Mouse (Mus musculus) fibroblast of lung, adult 2 months (primary cell): ENCODE results near the gene Moap1.

Source experiments
- DNase-seq: peaks from one replicate; pipeline ENCODE4 v3.0.0-alpha.2; 2011; ENCODE audit warnings: low read depth

Moap1 gene

DNA sequence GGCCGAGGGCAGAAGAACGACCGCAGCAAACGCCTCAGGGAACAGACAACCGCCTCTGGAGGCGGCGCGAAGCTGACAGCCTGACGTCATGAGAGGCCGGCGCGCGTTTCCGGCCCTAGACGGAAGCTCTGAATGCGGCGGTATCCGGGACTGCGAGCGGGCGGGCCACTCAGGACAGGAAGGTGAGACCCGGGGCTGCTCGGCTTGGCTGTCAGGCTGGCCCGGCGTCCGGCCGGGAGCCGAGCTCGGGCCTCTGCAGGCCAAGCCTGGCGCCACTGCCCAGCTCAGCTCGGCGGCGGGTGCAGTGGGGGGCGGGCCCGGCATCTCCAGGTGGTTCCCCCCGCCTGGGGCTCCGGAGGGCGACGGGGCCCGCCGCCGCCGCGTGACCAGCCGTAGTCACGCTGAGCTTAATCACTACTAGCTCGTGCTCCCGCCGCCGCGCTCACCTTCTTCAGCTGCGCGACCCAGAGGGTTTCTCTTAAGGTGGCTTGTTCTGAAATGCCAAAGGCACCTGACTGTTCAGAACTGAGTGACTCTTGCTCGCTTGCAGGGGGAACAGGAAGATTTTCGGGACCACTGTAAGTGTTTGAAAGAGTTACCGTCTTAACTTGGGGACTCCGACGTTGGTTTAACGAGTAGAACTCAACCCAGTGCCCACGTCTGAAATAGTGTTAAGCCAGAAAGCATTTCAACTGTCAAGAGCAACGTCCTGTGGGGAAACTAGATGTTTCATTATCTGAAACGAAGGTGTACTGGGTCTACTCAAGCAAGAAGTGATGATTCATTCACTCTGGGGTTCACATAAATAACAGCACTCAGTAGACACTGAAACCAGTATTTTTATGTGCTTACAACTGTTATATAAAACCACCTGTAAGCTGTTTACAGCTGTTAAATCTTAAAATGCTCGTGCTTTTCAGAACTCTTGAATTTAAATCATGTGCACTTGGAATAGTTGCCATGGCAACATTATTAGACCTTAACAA, at the start of gene Moap1, which contains the start of gene Tmem251:
Moap1 (minus strand) TSS at position 73 of the 986 bp plus-strand sequence.
Tmem251 (plus strand) TSS at position 174 of the 986 bp plus-strand sequence.
- DNase-seq, result no peak

DNA sequence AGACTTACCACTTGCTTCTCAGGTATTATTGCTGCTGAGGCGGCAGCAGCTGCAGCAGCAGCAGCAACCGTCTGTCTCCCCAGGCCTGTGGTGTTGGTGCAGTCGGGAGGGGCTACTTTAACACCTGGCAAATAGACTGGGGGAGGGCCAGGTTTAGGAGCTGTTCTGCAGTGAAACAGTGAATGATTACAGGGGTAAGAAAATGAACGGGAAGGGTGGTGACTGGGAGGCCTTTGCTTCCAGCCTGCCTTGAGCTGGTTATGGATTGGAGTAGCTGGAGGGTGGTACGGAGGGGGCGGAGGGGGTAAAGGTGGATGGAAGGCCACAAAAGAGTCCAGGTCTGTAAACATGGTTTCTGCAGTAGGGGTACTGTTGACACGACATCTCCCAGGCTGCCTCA, 44.5 kb upstream of the Moap1 start:
- no peak for DNase-seq

DNA sequence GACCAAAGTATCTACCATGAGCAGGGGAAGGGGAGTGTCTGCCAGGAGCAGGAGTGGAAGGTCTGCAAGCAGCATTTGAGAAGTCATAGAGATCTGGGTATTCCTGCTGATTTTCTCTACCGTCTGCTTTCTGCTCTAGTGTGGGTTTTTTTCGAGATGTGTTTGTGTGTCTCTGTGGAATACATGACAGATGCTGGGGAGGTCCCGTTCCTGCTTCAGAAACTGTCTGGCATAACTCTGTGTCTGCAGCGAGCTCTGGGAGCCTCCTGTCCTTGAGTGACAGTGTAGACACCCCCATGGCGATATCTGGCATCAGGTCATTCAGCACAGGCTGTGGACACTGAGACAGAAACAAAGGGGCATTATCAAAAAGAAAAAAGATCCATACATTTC, 42.1 kb upstream of the Moap1 start:
- no peak for DNase-seq

DNA sequence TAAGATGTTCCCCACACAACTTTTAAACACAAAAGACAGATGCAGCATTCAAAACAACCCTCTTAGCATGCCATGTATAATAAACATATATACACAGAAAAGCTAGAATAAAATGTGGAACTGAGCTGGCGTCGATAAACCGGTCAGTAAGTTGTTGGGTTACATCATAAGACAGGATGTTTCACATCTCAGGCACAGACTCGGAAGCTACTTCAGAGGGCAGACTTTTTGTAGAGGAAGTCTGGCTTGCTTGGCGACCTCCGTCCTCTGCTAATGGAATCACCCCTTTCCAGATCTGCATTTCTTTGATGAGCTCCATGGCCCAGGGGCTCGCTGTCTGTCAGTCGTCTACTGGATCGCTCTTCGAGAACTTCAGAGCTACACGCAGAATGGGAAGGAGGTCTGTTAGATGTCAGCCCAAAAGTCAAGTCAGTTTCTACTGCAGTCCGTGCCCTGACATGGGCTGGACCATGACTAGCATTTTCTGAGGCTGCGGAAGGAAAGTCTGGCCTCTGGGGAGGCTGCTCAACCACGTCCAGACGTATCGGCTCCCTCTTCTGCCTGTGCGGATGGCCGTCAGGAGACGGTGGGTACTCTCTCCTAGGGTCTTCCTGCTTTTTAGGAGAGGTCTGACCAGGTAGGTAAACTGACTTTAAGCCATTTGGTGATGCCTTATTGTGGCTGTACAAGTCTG, 41.6 kb upstream of the Moap1 start:
- no peak for DNase-seq

DNA sequence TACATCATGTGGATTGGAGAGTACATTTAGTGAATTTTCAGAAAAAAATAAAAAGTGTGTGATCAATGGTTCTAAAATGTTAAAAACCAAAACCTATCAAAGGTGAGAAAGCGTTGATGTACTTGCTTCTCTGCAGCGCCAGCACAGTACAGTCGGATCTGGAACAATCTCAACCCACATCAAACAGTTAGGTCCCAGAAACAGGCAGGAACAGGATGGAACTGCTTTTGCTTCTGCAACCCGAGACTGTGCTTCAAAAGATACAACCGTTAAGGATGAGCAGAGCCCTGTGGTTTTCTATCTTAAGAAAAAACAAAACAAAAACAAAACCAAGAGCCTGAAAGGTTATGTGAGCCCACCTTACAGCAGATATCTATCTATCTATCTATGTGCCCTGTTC, 39.4 kb upstream of the Moap1 start:
- no peak for DNase-seq

DNA sequence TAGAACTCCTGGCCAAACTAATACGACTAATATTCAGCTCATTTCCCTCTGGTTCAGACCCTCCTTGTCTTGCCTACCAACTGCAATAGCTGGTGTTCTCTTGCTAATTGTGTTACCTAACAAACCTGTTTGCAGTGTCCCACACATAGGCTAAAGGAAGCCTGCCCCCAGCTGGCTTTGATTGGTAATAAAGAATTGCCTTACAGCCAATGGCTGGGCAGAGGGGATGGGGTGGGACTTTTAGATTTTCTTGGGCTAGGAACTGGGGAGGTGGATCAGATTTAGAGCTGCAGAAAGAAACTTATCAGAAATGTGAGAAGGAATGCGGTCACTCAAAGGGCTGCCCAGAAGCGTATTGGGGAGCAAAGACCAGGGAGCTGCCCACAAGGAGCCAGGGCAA, 36.0 kb upstream of the Moap1 start:
- no peak for DNase-seq

DNA sequence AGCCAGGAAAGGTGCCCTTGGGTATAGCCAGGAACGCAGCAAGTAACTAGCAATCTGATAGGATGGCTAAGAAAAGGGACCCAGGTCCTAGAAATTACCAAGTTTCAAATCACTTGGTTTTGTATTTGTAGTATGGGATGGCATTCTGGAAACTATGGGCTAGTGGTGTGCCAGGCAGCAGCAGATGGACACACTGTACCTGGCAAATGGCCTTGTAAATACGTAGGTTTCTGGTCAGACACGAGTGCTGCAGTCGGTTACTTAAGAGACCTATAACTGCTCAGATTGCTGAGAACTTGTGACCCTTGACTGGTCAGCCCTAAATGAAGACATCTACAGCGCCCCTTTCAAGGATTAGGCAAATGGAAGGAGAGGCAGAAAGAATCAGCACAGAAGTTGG, 34.7 kb upstream of the Moap1 start:
- no peak for DNase-seq

DNA sequence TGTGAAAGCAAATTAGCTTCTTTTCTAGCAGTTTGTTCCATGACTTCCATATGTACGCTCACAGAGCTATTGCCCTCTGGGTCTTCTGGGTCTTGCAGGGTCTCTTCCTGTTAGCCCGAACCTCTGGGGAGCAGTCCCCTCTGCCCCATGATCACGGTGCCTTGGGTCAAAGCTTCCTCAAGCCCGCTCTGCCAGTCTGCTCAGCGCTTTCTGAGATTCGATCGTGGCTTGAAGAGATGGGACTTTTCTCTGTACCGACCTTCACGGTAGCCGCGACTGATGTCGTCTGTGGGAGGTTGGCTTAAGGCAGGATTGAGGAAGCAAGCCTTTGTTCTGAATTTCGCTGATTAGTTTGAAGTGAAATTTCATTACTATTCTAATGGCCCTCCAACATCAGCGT, 32.6 kb upstream of the Moap1 start:
- DNase-seq, result no peak

DNA sequence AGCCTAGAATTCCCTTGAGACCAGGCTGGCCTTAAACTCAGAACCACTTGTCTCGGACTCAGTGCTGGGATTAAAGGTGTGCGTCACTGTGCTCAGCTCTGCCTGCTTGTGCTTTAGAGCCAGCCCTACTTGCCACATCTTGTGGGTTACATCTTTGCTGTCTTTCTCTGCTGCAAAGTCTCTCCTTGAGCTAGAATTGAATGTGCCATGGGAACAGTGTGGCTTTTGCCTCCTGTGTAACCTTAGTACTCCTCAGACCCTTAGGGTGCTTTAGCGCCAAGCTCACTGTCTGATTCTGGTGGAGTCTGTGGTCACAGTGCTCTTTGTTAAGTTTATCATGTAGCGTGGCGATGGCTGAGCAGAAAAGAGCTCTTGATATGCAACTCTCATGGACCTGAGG, 29.2 kb upstream of the Moap1 start:
- DNase-seq, result no peak

DNA sequence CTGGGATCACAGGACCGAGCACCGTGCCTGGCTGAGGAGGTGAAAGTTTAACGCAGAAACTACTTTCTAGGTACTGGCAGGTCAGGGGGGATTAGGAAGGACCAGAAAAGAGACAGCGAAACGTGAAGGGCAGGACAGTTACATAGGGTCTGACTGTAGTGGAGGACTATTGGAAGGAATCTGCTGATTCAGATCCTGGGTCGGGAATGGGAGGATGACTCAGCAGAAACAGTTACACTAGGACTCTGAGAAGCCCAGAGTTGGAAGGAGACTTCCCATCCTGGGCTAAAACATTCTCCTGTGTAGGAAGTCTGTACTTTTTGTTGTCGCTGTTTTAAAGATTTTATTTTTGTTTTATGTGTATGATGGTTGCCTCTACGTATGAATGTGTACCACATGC, 28.1 kb upstream of the Moap1 start:
- DNase-seq, result no peak

DNA sequence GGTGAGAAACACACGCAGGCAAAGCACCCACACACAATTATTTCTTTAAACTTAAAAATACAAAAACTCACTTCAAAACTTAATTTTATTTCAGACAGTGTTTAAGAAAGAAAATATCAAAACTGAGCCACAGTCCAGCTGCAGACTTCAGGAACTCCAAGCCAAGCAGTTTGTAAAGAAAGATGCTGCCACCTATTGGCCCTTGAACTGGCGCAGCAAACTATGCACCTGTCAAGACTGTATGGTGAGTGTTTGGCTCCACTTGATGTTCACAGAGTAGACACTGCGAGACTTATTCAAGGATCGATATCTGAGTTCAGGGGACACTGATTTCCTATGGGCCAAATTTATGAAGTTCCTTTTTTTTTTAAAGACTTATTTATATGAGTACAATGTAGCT, 25.5 kb upstream of the Moap1 start:
- no peak for DNase-seq

DNA sequence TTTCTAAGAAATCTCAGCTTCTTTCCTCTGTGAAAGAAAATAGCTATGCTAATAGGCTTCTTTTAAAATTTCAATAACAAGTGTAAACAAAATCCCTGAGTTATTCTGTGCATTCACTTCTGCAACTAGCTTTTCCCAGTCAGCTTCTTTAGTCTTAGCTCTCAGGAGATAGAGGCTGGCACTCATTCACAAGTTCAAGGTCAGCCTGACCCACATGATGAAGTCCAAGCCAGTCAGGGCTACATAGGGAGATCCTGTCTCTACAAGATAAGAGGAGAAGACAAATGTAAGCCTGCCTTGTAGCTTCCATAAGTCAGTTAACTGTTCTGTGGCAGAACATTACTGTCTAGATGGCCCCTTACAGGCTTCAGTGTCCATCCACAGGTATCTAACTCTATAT, 20.2 kb upstream of the Moap1 start:
- DNase-seq, result no peak

DNA sequence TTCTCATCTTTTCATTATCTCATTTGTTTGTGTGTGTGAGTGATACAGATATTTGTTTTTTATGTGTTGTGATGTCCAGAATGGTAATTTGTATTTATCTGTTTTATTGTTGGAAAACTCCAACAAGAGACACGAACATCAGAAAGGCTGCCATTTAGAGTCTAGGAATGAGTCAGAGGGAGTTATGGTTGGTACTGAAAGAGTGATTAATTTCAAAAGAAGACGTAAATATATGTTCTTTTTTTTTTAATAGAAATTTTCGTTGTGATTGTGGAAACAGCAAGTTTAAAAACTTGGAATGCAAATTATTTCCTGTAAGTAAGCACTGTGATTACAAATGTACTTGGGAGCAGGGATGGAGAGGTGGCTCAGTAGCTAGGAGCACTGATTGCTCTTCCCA, 18.2 kb upstream of the Moap1 start:
- no peak for DNase-seq

DNA sequence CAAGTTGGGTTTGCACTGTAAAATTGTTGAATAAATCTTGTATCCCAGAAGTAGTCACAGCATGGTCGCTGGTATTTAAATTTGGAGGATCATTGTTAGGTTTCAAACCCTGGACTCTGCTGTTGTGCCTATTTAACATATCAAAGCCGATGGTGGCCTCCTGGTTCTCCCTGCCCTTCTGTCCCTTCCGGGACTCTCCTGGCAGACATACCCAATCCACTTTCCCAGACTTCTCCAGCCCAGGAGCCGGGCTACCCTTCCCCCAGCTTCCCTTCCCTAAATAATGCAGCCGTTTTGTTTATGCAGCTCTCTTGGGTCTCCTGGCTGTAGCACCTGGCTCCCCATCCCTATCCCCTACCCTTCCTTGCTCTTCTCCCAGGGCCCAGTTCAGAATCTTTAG, 15.5 kb upstream of the Moap1 start:
- no peak for DNase-seq

DNA sequence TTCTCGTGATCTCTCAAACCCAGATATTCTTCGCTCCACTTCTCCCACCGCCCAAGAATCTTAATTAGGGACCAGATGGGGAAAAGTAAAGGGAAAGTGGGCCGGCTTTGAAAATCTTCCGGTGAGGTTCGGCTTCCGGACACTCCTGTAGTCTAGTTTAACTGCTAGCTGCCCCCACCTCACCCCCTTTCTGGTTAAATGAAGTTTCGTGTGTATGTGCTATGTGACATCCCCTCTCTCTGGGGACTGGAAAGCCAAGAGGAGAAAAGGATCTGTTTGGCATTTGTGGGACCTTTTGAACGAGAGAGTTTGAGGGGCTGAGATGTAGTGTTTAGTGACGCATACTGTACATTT, 14.9 kb upstream of the Moap1 start, which contains the start of gene Gm20604:
Gm20604 (minus strand) TSS at position 270 of the 354 bp plus-strand sequence.
- no peak for DNase-seq

DNA sequence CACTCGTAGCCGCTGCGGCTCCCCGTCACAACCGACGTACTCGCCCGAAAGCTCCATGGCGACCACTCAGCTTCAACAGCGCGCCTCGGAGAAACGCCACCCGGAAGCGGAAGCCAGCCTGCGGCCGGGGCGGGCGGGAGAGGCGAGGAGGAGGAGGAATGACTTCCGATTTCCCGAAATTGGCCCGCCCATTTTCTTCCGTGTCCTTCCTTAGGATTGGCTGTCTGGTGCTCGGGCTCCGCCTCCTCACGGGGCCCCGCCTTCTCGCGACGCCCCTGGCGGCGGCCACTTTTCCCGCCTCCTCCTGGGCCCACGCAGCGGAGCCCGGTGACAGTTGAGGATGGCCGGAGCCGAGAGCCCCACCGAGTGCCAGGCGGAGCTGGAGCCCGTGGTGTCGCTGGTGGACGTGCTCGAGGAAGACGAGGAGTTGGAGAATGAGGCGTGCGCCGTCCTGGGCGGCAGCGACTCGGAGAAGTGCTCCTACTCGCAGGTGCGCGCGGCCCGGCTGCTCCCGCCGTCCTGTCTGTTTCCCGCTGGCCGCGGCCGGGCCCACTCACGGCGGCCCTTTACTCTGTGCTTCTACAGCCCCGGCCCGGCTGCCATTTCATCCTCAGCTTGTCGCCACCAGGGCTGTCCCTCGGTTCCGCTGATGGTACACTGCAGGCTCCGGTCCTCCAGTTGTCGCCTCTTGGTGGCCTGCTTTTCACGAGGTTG, 14.4 kb upstream of the Moap1 start, which contains the start of the genes Gm28051, Gon7 and Ubr7:
Gm28051 (minus strand) TSS at position 77 of the 714 bp plus-strand sequence.
Gon7 (minus strand) TSS at position 115 of the 714 bp plus-strand sequence.
Ubr7 (plus strand) TSS at position 279 of the 714 bp plus-strand sequence.
- DNase-seq, result peak; percentile 85

DNA sequence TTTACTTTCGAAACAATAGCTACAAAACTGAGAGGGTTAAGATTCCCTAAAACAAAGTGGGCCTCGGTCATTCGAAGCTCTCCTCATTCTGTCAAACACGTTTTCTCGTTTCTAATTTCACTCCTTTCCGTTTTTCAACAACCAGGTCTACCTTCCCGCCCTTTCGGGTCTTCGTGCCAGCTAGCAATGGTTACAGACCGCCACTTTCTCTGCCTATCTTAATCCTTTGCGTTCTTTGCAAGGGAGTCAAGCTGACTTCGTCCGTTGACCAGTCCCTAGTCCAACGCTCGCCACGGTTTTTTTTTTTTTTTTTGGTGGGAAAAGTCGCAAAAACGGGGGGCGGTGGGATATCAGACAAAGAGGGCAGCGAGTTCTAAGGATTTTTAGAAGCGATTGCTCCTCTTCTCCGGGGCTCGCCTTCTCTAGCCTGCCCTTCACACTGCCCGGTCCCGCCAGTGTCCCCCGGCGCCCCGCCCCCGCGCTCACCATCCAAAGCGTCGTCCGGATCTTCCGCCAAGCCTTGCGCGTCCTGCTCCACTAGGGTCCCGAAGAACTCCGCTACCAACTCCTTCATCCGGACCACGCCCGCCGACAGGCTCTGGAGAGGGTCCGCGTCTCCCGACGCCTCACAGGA, 13.7 kb upstream of the Moap1 start:
- no peak for DNase-seq

DNA sequence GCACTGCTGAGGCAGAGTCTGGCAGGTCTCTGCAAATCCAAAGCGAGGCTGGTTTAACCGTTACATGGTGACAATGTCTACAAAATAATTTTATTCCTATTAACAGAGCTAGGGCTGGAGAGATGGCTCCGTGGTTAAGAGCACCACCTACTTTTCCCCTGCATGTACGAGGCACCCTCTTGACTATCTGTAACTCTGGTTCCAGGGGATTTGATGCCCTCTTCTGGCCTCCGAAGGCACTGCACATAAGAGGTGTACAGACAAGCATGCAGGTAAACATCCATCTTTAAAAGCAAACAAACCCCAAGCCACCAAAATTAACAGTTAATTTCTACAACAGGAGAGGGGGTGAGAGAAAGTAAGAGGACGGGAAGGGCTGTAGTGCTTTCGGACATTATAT, 12.8 kb upstream of the Moap1 start:
- DNase-seq, result no peak

DNA sequence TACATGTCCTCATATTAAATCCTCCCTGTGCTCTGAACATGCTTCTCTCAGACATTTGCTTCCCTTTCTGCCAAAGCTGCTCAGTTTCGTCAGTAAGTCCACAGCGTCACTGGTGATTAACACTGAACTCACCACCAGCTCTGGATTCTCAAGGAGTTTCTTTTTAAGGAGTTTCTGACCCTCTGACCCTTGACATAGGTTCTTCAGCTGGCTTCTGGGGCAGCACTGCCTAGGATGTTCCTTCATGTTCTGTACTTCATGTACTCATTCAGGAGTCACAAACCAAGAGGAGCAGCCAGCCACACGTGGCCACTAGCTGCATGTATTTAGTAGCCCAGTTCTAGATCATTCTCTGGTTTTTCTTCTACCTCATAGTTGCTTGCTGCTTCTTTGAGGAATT, 4.8 kb upstream of the Moap1 start:
- DNase-seq, result no peak

DNA sequence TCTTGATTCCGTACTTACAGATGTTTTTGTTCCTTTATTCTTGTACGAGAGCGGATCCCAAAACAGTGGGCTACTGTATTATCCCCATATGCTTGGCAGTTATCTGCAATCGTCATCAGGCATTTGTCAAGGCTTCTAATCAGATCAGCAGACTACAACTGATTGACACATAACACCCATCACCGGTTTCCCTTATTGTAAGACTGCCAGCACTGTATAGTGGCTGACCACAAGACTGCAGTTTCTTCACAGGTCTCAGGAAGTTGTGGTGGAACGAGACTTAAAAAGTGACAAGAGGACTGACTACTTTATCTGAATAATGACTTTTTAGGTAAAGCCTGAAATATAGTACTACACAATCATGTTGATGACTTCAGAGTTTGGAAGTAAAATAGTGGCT, 1.4 kb upstream of the Moap1 start:
- no peak for DNase-seq

DNA sequence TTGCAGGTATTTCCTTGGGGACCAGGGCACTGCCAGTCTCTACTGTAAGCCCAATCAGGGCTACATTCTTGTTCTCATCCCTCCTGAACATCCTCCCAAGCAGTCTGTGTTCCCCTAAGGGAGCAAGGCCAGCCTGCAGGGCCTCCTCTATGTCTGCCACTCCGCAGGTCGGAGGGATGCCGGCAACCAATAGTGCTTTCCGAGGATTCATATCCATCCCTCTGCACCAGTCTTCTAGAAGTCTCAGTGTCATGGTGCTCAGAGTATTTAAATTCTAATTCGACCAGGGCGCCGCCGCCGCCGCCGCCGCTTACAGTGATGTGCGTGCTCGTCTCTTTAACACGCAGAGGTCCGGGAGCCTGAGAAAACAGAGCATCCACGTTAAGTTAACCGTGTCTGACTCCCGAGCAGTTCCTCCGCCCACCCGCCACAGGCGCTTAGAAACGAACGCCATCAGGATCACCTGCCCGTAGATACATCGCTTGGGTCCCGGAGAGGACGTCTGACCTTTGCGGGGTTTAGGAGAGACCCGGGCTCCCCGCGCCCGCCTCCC, 349 bp downstream of the Moap1 start:
- DNase-seq, result no peak

DNA sequence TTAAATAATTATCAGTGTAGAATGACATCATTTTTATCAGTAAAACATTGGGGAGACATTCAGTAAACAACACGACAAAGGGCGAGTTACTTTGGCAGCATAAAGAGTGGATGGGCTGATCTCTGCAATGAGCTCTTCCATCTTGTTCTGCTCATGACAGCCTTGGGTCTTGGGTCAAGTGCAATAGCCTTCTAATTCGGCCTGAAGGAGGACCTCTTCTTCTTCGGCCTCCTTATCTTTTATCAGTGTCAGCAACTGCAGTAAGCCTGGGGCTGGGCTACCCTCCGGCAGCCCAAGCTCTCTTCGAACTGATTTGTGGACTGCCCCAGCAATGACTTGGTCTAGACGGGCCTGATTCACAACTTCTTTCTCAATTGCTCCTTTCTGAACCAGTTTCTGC, 1.4 kb downstream of the Moap1 start:
- no peak for DNase-seq
